Mouse (Mus musculus): ENCODE data around the gene Sepsecs.

DNA sequence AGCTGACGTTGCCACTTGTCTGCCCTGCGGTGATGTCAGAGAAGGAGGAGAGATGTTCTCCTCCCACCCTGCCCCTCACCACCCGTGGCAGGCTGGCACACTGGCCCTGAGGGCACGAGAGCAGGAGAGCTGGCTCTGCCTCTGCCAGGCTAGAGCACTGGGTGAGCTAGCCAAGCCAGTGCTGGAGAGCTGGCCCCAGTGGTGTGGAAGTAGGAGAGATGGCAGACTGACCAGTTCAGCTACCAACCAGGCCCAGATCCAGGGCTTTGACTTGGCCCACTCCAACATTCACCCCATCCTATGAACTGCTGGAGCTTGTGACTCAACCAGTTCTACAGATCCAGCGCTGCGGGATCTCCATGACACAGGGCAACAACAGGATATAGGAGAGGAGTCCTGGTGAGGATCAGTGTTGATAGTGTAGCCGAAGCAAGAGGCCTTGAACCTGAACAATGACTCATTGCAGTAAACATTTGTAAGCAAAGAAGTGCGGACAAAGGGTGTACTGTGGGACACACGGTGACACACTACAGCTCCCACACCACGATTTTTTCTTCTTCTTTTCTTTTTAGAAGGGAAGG lies 58.1 kb downstream of the Sepsecs start:
- TF ChIP-seq POLR2A (IDR thresholded peaks at IDR 0.05; ENCODE audit: insufficient read depth, low read depth, low read length) (no peak), CTCF (IDR thresholded peaks at IDR 0.05; ENCODE audit: insufficient read depth, low read depth, low read length) (no peak)

Measured in olfactory bulb, adult 2 months (tissue).